Mouse (Mus musculus): ENCODE data around the gene Itgae.

DNA sequence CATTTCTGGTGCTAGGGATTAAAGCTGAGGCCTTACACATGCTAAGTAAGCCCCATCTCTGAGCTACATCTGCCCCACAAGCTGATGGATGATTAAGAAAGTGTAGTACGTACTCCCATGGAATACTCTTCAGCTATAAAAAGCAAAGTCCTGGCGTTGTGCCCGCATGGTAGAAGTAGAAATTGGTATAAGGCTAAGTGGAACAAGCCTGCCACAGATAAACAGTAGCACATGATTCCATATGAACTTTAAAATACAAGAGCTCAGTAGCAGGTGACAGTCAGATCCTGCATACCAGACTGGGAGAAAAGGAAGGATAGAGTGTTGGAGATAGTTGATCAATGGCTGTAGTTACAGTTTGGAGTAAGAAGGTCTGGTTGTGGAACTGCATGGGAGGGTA, 29.0 kb upstream of the Itgae start:
- TF ChIP-seq CTCF (IDR thresholded peaks at IDR 0.05; ENCODE audit: low read depth, low read length) (no peak), POLR2A (IDR thresholded peaks at IDR 0.05; ENCODE audit: borderline replicate concordance, low read depth, low read length) (no peak)
